Mouse (Mus musculus) heart, embryonic 10.5 days (tissue): ENCODE data around the gene Ankrd17. TPM values are rescaled to one million over a fixed set of nuclear protein-coding genes. Genes with fewer than 3 reads are reported as not detected.

Source experiments
- DNase-seq: peaks from one replicate; pipeline ENCODE4 v3.0.0-alpha.2; 2017; ENCODE audit warnings: low spot score
- H3K27ac ChIP-seq: fragments of 300-500 bp; sonication (generic); 2 replicates; pipeline ENCODE4 v1.5.1; 2016; ENCODE audit warnings: mild to moderate bottlenecking
- H3K27me3 ChIP-seq: fragments of 300-500 bp; sonication (generic); 2 replicates; pipeline ENCODE4 v1.6.1; 2016; ENCODE audit warnings: mild to moderate bottlenecking; ENCODE audit not compliant: poor library complexity, insufficient read depth, severe bottlenecking
- H3K36me3 ChIP-seq: fragments of 300-500 bp; sonication (generic); 2 replicates; pipeline ENCODE4 v1.6.1; 2016; ENCODE audit warnings: mild to moderate bottlenecking, moderate library complexity
- H3K4me1 ChIP-seq: fragments of 300-500 bp; sonication (generic); 2 replicates; pipeline ENCODE4 v1.6.1; 2016; ENCODE audit warnings: mild to moderate bottlenecking
- H3K4me3 ChIP-seq: fragments of 300-500 bp; sonication (generic); 2 replicates; pipeline ENCODE4 v1.5.1; 2016; ENCODE audit warnings: mild to moderate bottlenecking, moderate library complexity
- H3K9me3 ChIP-seq: fragments of 300-500 bp; sonication (generic); 2 replicates; pipeline ENCODE4 v1.6.1; 2016; ENCODE audit warnings: mild to moderate bottlenecking, moderate library complexity
- WGBS: fragments of 180-500 bp; shearing (Covaris S2); methylation state at CpG from one replicate; pipeline ENCODE4 v1.1.7; 2016; 5-methylcytosine and 5-hydroxymethylcytosine counted together
- polyA plus RNA-seq: library from polyadenylated mRNA; unstranded; fragments of >200 nt; fragmentation: Nextera tagmentation; extraction: Ambion mirVana; gene quantifications from 2 replicates; pipeline ENCODE4 v1.2.1, GENCODE M21; 2016

Gene Ankrd17
- polyA plus RNA-seq, 1 experiment from 2014 or later, result 26.0 TPM

DNA sequence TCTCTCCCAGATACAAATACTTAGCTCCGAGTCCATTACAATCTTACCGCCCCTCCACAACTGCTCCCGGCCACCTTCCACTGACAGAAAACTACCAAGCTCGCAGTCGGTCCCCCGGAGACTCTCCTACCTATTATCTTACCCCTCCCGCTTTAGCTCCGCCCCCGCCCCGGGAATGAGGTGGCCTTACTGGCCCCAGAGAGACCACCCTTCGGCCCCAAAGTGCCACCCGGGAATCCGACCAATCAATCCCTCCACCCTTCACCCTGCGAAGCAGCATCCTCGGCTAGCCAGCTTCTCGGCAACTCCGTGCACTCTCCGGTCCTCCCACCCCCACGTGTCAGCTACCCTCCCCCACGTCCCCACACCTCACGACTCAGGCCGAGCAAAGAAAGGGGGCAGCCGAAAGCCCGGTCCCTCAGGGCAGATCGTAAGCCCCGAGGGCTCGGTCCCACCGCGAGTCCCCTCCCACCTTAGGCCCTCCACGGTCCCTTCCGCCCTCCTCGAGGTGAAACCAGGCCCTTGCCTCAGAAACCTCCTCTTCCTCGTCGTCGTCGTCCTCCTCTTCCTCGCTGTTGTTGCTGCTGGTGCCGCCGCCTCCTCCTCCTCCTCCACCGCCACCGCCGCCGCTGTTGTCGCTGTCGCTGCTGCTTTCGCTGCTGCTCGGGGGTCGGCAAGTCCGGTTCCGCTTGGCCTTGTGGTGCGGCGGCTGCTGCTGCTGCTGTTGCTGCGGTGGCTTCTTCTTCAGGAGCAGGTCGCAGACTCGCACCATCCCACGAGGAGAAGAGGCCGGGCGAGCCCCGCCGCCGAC, 1.0 kb downstream of the Ankrd17 start:
- peak; percentile 89 for DNase-seq
- Histone ChIP-seq H3K9me3 (no peaks in the 10 kb centered on the region), H3K4me1 (peaks cover 12% of the 10 kb centered on the region), H3K4me3 (peak overlapping the region; percentile 98), H3K27ac (peak overlapping the region; percentile 100), H3K36me3 (0 out of 2 replicates have a peak, but pooled peaks cover 4% of the 10 kb centered on the region), H3K27me3 (no peaks in the 10 kb centered on the region)
- under 1% methylated on average over 50 of the region's 61 CpGs for WGBS

DNA sequence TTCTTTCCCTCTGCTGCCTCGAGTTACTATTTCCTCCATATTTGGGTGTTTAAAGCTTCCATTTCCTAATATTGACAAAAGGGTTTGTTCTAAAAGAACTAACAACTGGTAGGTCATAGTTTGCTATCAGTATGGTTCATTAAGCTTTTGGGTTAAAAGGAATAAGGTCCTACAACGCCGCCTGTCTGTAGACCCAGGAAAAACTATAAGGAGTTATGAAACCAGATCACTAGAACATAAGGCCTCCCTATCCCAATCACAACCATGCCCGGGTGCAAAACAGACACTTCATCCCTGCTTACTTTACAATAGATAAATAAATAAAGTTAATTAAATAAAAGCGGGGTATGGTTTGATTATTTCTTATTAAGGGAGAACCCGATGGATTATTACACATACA, 1.9 kb downstream of the Ankrd17 start:
- Histone ChIP-seq H3K4me3 (peak overlapping the region; percentile 98), H3K36me3 (peaks cover 12% of the 10 kb centered on the region), H3K9me3 (no peaks in the 10 kb centered on the region), H3K4me1 (peaks cover 12% of the 10 kb centered on the region), H3K27me3 (no peaks in the 10 kb centered on the region), H3K27ac (peak overlapping the region; percentile 100)
- no peak for DNase-seq
- 4% methylated on average over 6 of the region's 6 CpGs for WGBS

DNA sequence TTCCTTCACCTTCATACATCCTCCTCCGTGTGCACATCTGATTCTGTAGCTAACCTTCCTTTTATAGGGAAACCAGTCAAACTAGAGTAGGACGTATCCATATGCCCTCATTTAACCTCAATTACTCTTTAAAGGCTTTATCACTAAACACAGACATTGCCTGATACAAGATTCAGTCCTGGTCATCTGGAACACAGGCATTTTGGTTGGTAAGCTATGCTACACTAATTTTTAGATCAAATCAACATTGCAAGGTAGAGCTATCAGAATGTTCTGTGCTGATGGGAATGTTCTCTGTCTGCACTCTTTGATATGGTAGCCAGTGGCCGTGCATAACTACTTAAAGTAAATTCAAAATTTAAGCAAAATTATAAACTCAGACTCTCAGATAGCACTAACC, 10.6 kb downstream of the Ankrd17 start:
- Histone ChIP-seq H3K36me3 (peaks cover 29% of the 10 kb centered on the region), H3K9me3 (no peaks in the 10 kb centered on the region)
- WGBS, result 90% methylated on average over 3 of the region's 3 CpGs

DNA sequence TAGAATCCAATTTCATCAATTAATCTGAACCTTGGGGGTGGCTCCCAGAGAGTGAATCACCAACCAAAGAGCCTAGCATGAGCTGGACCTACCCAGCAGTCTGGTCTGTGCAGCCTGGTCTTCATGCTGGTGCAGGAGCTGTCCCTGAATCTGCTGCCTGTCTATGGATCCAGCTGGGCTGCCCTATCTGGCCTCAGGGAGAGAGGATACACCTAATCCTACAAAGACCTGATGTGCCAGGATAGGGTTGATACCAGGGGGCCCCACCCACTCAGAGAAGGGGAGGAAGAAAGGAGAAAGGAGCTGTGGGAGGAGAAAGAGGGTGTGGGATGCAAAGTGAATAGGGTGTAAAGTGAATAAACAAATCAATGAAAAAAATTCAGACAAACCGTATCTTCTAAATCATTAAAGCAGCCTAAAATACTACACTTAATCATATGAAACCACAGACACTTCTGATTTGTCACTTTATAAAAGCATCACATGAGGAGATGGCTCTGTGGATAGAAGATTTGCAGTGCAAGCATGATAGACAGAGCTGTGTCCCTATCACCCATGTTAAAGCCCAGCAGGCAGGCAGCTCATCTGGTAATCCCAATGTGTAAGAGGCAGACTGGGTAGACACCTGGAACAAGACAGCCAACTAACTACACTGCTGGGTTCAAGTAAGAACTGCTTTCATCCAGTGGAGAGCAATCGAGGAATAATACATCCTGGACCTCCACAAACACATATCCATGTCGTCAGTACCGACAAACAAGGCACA, 12.6 kb downstream of the Ankrd17 start:
- 90% methylated on average over 4 of the region's 4 CpGs for WGBS
- Histone ChIP-seq H3K36me3 (peaks cover 13% of the 10 kb centered on the region; the same call in 1 of the 2 replicates), H3K4me3 (no peak overlapping the region), H3K4me1 (no peaks in the 10 kb centered on the region), H3K27ac (no peak overlapping the region), H3K27me3 (no peaks in the 10 kb centered on the region), H3K9me3 (no peaks in the 10 kb centered on the region)
- DNase-seq, result no peak

More for the DNA sequence above, 10.6 kb downstream of the Ankrd17 start:
- no peaks in the 10 kb centered on the region for H3K4me1 ChIP-seq
- no peaks in the 10 kb centered on the region for H3K27me3 ChIP-seq
- no peak for DNase-seq
- no peak overlapping the region for H3K4me3 ChIP-seq
- no peak overlapping the region for H3K27ac ChIP-seq

DNA sequence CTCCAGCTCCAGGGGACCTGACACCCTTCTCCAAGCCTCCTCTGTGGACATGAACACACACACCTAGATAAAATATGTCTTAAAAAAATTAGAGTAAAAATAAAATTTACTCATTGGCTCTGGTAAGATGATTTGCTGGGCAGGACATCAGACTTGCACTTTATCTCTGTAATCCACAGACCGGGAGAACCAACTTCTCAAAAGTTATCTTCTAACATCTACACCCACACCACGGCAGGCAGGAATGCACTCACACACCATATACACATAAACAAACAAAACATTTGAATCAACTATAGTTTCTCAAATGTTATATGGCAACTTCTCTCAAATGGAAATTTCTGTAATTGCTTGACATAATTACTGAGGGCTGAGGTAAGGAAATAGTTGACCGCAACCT, 19.5 kb downstream of the Ankrd17 start:
- Histone ChIP-seq H3K27ac (no peak overlapping the region), H3K36me3 (peaks cover 10% of the 10 kb centered on the region; the same call in 1 of the 2 replicates), H3K4me3 (no peak overlapping the region), H3K27me3 (no peaks in the 10 kb centered on the region), H3K4me1 (no peaks in the 10 kb centered on the region), H3K9me3 (no peaks in the 10 kb centered on the region)
- 90% methylated on average over 3 of the region's 3 CpGs for WGBS
- no peak for DNase-seq

DNA sequence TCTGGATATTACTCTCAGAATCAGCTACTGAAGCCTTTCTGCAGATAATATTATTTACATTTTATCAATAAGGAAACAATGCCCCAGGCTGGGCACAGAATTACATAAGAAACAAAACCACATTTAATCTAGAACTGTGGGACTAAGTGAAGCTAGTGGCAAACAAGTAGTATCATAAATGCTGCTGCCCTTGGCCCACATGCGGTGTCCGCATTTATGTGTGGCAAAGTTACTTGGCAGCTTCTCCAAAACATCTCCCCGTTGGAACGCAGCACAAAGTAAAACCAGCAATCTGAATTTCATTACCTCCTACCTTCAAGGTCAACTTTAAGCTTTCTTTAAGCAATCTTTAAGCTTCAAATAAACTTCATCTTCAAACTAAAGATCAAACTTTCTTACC, 25.5 kb downstream of the Ankrd17 start:
- no peak for DNase-seq
- no peak overlapping the region for H3K27ac ChIP-seq
- H3K36me3 ChIP-seq, result peaks cover under 1% of the 10 kb centered on the region; the same call in 1 of the 2 replicates
- no peaks in the 10 kb centered on the region for H3K9me3 ChIP-seq
- no peaks in the 10 kb centered on the region for H3K27me3 ChIP-seq
- no peaks in the 10 kb centered on the region for H3K4me1 ChIP-seq
- 90% methylated on average over 4 of the region's 4 CpGs for WGBS
- no peak overlapping the region for H3K4me3 ChIP-seq

DNA sequence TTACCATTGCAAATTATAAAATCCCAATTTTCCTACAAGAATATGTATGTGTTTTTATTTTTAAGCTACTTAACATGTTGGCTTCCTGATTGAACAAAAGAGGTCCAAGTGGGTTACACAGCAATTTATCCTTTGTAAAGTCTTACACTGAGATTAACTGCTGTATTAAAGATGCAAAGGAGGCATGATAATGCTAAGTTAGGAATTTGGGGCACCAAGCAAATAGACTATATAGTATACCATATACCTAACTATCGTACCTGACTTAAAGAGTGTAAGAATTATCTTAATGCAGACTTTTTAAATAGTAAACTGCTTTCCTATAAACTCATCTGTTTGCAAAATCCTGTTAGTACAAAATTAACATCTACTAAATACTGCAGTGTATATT, 26.4 kb downstream of the Ankrd17 start:
- no peak overlapping the region for H3K4me3 ChIP-seq
- WGBS, result 88% methylated on average over 1 of the region's 1 CpGs
- H3K36me3 ChIP-seq, result no peaks in the 10 kb centered on the region
- no peak overlapping the region for H3K27ac ChIP-seq
- DNase-seq, result no peak
- H3K9me3 ChIP-seq, result no peaks in the 10 kb centered on the region
- no peaks in the 10 kb centered on the region for H3K27me3 ChIP-seq
- H3K4me1 ChIP-seq, result no peaks in the 10 kb centered on the region

DNA sequence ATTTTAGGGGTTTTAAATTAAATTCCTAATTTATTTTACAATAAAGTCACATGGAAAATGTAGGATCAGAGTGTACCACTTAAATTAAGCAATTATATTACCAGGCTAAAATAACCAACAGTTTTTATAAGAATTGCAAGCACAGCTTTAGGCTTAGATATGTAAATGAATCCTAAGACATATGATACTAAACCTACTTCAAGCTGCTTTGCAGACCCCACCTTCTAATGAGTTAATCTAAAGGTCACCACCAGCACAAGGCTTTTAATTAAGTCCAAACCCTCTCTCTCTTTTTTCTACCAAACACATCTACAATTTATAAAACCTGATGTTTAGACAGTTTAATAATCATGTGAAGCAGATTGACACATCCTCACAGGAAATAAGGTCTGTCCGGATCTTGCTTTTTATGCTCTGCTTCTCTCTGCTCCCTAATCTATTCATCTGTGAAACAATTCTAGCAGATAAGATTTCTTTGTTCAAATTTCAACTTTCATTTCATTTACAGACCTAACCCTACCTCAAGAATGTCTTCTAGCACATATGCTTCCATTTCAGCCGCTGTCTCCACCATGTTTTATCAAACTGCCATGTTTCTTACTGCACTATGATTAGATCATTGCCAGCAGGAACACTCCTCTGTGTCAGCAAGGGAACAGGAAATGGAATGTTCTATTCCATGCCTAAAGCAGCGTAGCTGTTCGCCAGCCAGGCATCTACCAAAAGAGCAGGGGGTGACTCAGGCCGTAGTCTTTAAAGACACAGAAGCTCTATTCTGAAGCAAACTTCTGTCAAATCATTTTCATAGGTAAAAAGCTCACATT, 27.0 kb downstream of the Ankrd17 start:
- H3K9me3 ChIP-seq, result no peaks in the 10 kb centered on the region
- H3K4me1 ChIP-seq, result no peaks in the 10 kb centered on the region
- no peak for DNase-seq
- H3K27me3 ChIP-seq, result no peaks in the 10 kb centered on the region
- H3K4me3 ChIP-seq, result no peak overlapping the region; the same call in 1 of the 2 replicates
- peak overlapping the region; percentile 22; the same call in 1 of the 2 replicates for H3K27ac ChIP-seq
- H3K36me3 ChIP-seq, result no peaks in the 10 kb centered on the region
- 39% methylated on average over 5 of the region's 5 CpGs for WGBS

DNA sequence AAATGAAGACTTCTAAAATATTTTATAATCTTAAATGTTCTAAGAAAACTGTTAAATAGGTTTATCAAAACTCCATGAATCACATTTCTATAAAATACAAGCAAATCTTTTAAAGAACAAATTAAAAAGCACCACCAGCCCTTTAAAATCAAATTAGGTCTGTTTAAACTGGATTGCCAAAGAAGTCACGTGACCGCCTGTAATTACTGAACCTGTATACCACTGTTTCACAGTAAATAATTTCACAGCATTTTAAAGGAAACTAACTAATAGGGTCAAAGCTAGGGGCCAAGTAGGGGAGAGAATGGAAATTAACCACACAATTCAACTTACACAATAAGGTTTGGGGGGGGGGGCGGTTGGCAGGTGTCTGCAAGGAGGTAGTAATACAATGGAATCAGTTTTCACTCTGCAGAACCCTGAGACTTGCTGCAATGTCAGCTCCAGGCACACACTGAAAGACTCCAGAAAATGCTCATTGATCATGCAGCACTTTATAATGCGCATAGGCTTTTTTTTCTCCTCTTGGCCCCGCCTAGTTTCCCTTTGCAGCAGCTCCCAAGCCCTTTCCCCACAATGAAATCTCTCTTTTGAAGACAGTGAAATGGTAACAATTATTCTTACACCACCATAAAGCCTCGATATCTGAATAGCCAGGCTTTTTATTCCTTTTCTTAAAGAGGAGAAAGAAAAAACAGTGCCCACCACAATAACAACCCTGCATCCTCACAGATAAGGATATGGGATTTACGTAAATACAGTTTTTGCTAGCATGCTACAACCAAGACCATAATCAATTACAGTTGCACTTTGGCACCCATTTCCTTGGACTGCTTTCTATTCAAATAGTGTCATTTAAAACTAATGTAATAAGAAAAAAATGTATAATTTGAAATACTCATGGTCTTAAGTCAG, 27.9 kb downstream of the Ankrd17 start:
- Histone ChIP-seq H3K36me3 (no peaks in the 10 kb centered on the region), H3K4me3 (no peak overlapping the region), H3K27me3 (no peaks in the 10 kb centered on the region), H3K27ac (no peak overlapping the region), H3K4me1 (no peaks in the 10 kb centered on the region), H3K9me3 (no peaks in the 10 kb centered on the region)
- 84% methylated on average over 7 of the region's 7 CpGs for WGBS
- DNase-seq, result no peak

DNA sequence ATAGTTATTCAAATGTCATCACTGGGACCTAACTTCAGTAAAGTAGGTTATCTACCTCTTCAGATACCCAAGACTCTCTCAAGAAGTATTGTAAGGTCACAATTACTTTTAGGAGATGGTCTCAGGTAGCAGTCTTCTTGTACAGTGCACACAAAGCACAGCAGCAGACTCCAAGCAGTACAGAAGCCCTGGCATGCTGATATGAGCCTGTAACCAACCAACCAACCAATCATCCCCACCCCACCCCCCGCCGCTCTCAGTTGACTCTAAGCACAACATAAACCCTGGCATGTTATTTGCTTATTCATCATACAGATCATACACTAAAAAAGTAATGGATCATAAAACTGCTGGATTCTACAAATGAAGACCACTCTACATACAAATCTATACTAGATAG, 33.9 kb downstream of the Ankrd17 start:
- Histone ChIP-seq H3K4me1 (no peaks in the 10 kb centered on the region), H3K27me3 (no peaks in the 10 kb centered on the region), H3K4me3 (no peak overlapping the region), H3K27ac (no peak overlapping the region), H3K36me3 (no peaks in the 10 kb centered on the region), H3K9me3 (no peaks in the 10 kb centered on the region)
- DNase-seq, result no peak
- WGBS, result 89% methylated on average over 2 of the region's 2 CpGs

DNA sequence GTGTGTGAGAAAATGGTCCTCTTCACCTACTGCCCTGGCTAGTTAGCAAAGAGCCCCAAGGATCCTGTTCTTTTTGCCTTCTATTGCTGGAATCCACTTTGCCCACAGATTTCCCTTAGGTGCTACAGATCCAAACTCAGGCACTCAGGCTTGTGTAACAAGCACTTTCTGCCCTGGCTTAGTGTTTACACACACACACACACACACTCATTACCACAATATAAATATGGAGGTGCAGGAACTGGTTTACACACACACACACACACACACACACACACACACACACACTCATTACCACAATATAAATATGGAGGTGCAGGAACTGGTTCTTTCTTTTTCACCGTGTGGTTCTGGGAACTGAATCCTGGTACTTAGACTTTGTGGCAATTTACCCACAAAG, 35.3 kb downstream of the Ankrd17 start:
- no peak for DNase-seq
- no peaks in the 10 kb centered on the region for H3K4me1 ChIP-seq
- 92% methylated on average over 1 of the region's 1 CpGs for WGBS
- H3K9me3 ChIP-seq, result no peaks in the 10 kb centered on the region
- no peaks in the 10 kb centered on the region for H3K36me3 ChIP-seq
- H3K27me3 ChIP-seq, result no peaks in the 10 kb centered on the region
- no peak overlapping the region for H3K4me3 ChIP-seq
- no peak overlapping the region for H3K27ac ChIP-seq

DNA sequence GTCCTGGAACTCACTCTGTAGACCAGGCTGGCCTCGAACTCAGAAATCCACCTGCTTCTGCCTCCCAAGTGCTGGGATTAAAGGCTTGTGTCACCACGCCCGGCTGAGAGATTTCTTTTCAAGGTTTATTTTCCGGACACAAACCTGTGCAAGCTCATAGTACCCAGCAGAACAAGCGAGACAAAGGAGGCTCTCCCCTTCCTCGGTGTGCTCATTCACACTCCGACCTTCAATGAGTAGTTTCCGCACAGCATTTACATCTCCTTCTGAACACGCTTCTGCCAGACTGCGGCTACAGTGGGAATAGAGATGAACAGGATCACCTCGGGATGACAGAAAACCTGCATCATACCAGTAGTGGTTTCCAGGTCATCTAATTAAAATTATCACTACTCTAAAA, 68.0 kb downstream of the Ankrd17 start:
- Histone ChIP-seq H3K27me3 (no peaks in the 10 kb centered on the region), H3K27ac (no peak overlapping the region), H3K36me3 (peaks cover 62% of the 10 kb centered on the region), H3K4me1 (no peaks in the 10 kb centered on the region), H3K9me3 (no peaks in the 10 kb centered on the region), H3K4me3 (no peak overlapping the region)
- 94% methylated on average over 11 of the region's 11 CpGs for WGBS
- no peak for DNase-seq
